Mouse (Mus musculus): ENCODE measurements around the gene Scarf1.

GRCm38 (mm10) chr11:75563851-75564548 is 50.7 kb downstream of the Scarf1 start:
- TF ChIP-seq CTCF (IDR thresholded peaks at IDR 0.05; ENCODE audit: borderline replicate concordance, insufficient read depth, low read depth, low read length): no peak
- no peak for TF ChIP-seq POLR2A (IDR thresholded peaks at IDR 0.05; ENCODE audit: borderline replicate concordance, insufficient read depth, low read length)

Measured in cerebellum, adult 2 months (tissue).